Mouse (Mus musculus) left cerebral cortex, adult 2 months (tissue): Measurements from ENCODE around the gene Rtraf. TPM values are rescaled to one million over a fixed set of nuclear protein-coding genes. Genes with fewer than 3 reads are reported as not detected.
"Not testable (repeated sequence)": the region's sequence is repeated elsewhere in the genome, so short reads cannot be mapped to it uniquely, and the experiment has no call there.

Source experiments
- DNase-seq, 2 experiments: peaks; one replicate each; pipeline ENCODE4 v3.0.0; 2021 to 2022; ENCODE audit warnings: low spot score in 2 of 2, mixed read lengths in 1 of 2; ENCODE audit errors: extremely low spot score in 1 of 2
- H3K27ac ChIP-seq: fragments of 200-600 bp; 2 replicates; pipeline ENCODE4 v1.8.1; 2022
- H3K4me3 ChIP-seq: fragments of 200-600 bp; 2 replicates; pipeline ENCODE4 v1.8.1; 2022
- CTCF ChIP-seq: fragments of 200-600 bp; IDR thresholded peaks from 2 replicates; pipeline ENCODE4 v1.8.1; 2022; ENCODE audit warnings: antibody characterized with exemption, mild to moderate bottlenecking, moderate library complexity
- intact Hi-C: fragments of 180-260 bp; cut with DNase I; formaldehyde crosslinking; loops from one replicate; pipeline ENCODE4 v1.15.1; 2025
- long read RNA-seq, 2 experiments: library from polyadenylated mRNA; stranded (forward); transcript quantifications; one replicate each; pipeline ENCODE4 v2.0.0; 2021; ENCODE audit warnings: borderline mapping rate in 2 of 2
- total RNA-seq, 2 experiments: library from RNA; stranded (reverse); gene quantifications; 2 replicates each; pipeline ENCODE4 v1.2.3; 2021

The Rtraf gene
- total RNA-seq = 10 to 100 TPM; 42.9 to 45.1 TPM
- long read RNA-seq, experiment 1, transcript Rtraf-201 (8 exons, 1,562 nt) = major isoform, 28 of 51 reads
- long read RNA-seq, experiment 1, partial matches to known transcripts = 0 of 51 reads
- long read RNA-seq, experiment 1, other reads (novel, unspliced or antisense) = 23 of 51 reads
- long read RNA-seq, experiment 2, transcript Rtraf-201 (8 exons, 1,562 nt) = major isoform, 29 of 41 reads
- long read RNA-seq, experiment 2, partial matches to known transcripts = 3 of 41 reads
- long read RNA-seq, experiment 2, other reads (novel, unspliced or antisense) = 9 of 41 reads

DNA sequence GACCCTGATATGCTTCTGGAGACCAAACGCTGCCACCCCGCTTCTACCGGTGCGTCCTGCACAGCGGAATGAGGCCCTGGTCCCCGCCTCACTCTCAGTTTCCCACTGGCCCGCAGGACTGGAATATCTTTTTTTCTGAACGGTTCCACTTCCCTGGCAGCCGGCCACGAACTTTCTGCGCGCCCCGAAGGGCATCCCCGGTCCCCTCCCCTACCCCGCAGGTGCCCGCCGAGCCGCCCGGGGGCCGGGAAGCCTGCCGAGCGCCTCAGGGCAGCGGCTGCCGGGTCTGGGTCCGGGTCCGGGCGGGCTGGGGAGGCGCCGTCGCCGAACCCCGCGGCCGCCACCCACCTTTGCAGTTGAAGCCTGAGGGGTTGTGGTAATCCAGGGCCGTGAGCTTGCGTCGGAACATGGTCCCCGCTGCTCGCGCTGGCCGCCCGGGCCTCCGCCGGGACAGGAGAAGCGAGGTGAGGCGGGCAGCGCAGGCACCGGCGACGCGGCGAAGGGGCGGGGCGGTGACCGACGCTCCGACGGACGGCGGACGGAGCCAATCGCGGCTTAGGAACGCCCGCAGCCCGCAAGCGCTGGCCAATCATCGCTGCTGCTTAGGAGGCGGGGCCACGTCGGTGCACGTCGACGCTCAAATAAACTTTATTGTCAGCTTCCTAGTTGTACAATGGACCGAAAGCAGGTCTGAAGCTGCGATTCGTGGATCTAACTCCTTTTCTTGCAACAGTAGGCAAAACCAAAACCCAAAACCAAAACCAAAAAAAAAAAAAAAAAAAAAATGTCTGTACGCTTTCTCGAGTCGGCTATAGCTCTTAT is at the start of gene Rtraf:
Gene Rtraf (minus strand): TSS at position 504 of the 822 bp plus-strand sequence.
- intact Hi-C loops = loop anchor here (1.0 to 5.0 kb wide), 3 partner anchors 116 to 569 kb away; partner anchors contain the start of genes Kcnk5 and Mrps16
- DNase-seq = peak; percentile 90 to 93
- Histone ChIP-seq H3K4me3 (peak within 1 kb of the TSS; percentile 93), H3K27ac (peak within 1 kb of the TSS; percentile 80)
- TF ChIP-seq CTCF = no peak

DNA sequence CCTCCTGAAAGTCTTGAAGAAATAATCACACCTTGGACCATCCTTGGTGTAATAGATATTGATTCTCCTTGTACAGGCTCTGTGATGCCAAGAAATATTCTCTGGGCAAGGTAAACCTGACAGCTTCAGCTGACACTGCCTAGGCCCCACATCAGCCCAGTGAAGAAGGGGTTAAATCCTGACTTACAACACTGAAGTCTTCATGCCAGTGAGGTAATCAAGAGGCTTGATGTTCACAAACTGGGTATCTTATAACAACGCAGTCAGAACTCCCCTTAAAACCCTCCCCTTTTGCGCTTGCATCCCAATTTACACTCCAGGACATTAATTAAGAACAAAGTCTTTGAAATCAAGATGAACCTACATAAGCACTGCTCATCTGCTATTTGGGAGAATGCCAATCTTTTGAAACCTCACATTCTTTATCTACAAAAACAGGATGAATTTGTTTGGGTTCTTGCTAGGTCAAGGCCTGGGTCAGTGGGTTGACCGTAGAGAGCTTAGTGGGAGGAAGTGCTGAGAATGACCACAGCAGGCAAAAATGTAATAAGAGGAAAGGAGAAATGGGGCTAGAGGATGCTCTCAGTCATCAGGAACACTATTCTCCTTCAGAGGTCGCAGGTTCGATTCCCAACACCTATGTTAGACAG is 43.8 kb upstream of the Rtraf start:
- H3K4me3 ChIP-seq = no peak overlapping the region
- H3K27ac ChIP-seq = no peak overlapping the region
- DNase-seq = no peak
- no peak for TF ChIP-seq CTCF
- intact Hi-C loops = no loop called here

GRCm38 (mm10) chr14:19865121-19865520 is 41.5 kb upstream of the Rtraf start:
- DNase-seq, H3K27ac ChIP-seq, intact Hi-C loops, H3K4me3 ChIP-seq: not testable (repeated sequence)

DNA sequence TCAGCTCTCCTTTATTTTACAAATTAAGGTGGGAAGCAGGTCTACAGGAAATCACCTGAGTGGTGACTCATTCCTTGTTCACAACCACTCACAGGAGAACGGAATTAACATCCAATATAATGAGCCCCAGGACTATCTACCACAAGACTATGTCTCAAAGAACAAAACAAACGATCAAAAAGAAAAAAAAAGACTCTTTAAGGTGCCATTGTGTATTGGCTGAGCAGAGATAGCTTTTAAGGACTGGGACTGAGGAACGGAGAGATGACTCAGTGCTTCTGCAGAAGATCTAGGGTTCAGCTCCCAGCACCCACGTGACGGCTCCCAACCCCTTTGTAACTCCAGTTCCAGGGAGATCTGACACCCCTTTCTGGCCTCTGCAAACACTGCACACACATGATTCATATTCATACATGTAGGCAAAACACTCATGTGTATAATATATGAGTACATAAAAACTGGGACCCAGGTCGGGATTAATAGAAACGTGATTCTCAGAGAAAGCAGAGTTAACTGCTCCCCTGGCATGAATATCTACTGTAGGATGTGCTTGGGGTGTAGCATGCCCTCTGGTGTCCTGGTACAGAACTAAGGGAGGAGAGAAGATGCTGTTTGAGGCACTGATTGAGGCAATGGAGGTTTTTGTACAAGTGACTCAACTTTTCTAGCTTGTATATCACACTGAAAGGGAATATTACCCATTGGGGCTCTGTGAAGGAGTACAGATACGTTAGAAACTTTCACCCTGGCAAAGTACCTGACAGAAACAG is 37.9 kb upstream of the Rtraf start:
- no peak overlapping the region for H3K4me3 ChIP-seq
- no peak for DNase-seq
- H3K27ac ChIP-seq = no peak overlapping the region
- intact Hi-C loops = no loop called here
- TF ChIP-seq CTCF = peak; percentile 27

- intact Hi-C loops = no loop called here
- TF ChIP-seq CTCF = no peak
- H3K4me3 ChIP-seq = no peak overlapping the region
- DNase-seq = no peak
- H3K27ac ChIP-seq = no peak overlapping the region
Observed at GRCm38 (mm10) chr14:19860281-19860680, 36.7 kb upstream of the Rtraf start.

GRCm38 (mm10) chr14:19858808-19859776 is 35.5 kb upstream of the Rtraf start:
- peak overlapping the region; percentile 91 for H3K27ac ChIP-seq
- peak overlapping the region; percentile 40 for H3K4me3 ChIP-seq
- DNase-seq = peak; percentile 40 to 44
- TF ChIP-seq CTCF = peak; percentile 59
- intact Hi-C loops = loop anchor here (1.0 to 5.0 kb wide), 3 partner anchors 48 to 208 kb away; partner anchors contain the start of gene Gng2

DNA sequence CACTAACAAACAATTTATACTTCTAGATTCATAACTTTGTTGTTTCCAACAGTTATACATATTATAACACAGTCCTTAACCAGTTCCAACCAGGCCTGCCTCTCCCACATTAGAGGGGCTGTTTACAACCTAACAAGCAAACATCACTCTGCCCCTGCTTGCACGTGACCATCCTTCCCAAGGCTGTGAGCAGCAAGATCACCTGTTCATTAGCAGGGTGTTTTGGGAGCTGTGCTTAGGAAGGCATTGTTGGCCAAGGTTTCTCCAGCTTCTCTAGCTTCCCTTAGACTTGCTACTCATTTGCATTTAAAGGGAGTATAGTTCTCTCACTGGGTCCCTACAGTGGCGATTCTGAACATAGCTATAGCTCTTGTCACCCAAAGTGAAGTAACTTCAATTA is 34.7 kb upstream of the Rtraf start:
- Histone ChIP-seq H3K27ac (no peak overlapping the region), H3K4me3 (no peak overlapping the region)
- intact Hi-C loops = loop anchor here (2.0 to 5.0 kb wide), 2 partner anchors 49 to 119 kb away; partner anchors contain the start of gene Gng2
- no peak for DNase-seq
- no peak for TF ChIP-seq CTCF

GRCm38 (mm10) chr14:19853471-19853870 is 29.8 kb upstream of the Rtraf start:
- intact Hi-C loops = no loop called here
- TF ChIP-seq CTCF = no peak
- DNase-seq = no peak
- Histone ChIP-seq H3K4me3 (no peak overlapping the region), H3K27ac (no peak overlapping the region)

GRCm38 (mm10) chr14:19839600-19840332 is 16.1 kb upstream of the Rtraf start:
- intact Hi-C loops = loop anchor here (1.0 to 5.0 kb wide), 3 partner anchors 138 to 418 kb away; partner anchors contain the start of gene Gng2
- TF ChIP-seq CTCF = peak; percentile 81
- DNase-seq = peak; percentile 65 to 78
- Histone ChIP-seq H3K27ac (no peak overlapping the region), H3K4me3 (peak overlapping the region; percentile 39)

- intact Hi-C loops = no loop called here
- Histone ChIP-seq H3K4me3 (no peak overlapping the region), H3K27ac (no peak overlapping the region)
- no peak for DNase-seq
- TF ChIP-seq CTCF = no peak
Observed at GRCm38 (mm10) chr14:19836289-19836688, 12.7 kb upstream of the Rtraf start.
